Mouse (Mus musculus) embryonic facial prominence, embryonic 14.5 days (tissue): Measurements from ENCODE around the gene 4430402I18Rik. TPM values are rescaled to one million over a fixed set of nuclear protein-coding genes. Genes with fewer than 3 reads are reported as not detected.
A peak's percentile ranks its signal among the peaks of the same experiment; 100 is the strongest.

Experiments used
- ATAC-seq: fragments of 200-750 bp; cut with Nextera tagmentation; 2 replicates; pipeline ENCODE4 v1.8.0; 2017; ENCODE audit warnings: low read depth, moderate number of reproducible peaks, moderate TSS enrichment
- DNase-seq: peaks from one replicate; pipeline ENCODE4 v3.0.0-alpha.2; 2015; ENCODE audit warnings: low spot score
- H3K27ac ChIP-seq: fragments of 300-500 bp; sonication (generic); replicated peaks from 2 replicates; pipeline ENCODE4 v1.5.1; 2014; ENCODE audit warnings: low read depth, mild to moderate bottlenecking, low read length, moderate library complexity
- H3K27me3 ChIP-seq: fragments of 300-500 bp; sonication (generic); replicated peaks from 2 replicates; pipeline ENCODE4 v1.6.1; 2014; ENCODE audit warnings: low read length; ENCODE audit not compliant: control insufficient read depth, insufficient read depth
- H3K36me3 ChIP-seq: fragments of 300-500 bp; sonication (generic); 2 replicates; pipeline ENCODE4 v1.6.1; 2014; ENCODE audit warnings: low read length, mixed read lengths; ENCODE audit not compliant: control insufficient read depth, insufficient read depth
- H3K4me1 ChIP-seq: fragments of 300-500 bp; sonication (generic); 2 replicates; pipeline ENCODE4 v1.6.1; 2014; ENCODE audit warnings: antibody characterized with exemption, low read length; ENCODE audit not compliant: control insufficient read depth, insufficient read depth
- H3K4me2 ChIP-seq: fragments of 300-500 bp; sonication (generic); 2 replicates; pipeline ENCODE4 v1.6.1; 2014; ENCODE audit warnings: low read depth, mild to moderate bottlenecking, low read length, moderate library complexity, mixed read lengths
- H3K4me3 ChIP-seq: fragments of 300-500 bp; sonication (generic); 2 replicates; pipeline ENCODE4 v1.5.1; 2014; ENCODE audit warnings: low read depth, mild to moderate bottlenecking, low read length
- H3K9ac ChIP-seq: fragments of 300-500 bp; sonication (generic); 2 replicates; pipeline ENCODE4 v1.6.1; 2014; ENCODE audit warnings: low read depth, mild to moderate bottlenecking, low read length, moderate library complexity, mixed read lengths
- H3K9me3 ChIP-seq: fragments of 300-500 bp; sonication (generic); 2 replicates; pipeline ENCODE4 v1.6.1; 2016; ENCODE audit warnings: low read length; ENCODE audit not compliant: control insufficient read depth
- WGBS: fragments of 180-500 bp; shearing (Covaris S2); extraction: QIAGEN DNeasy Blood & Tissue Kit; methylation state at CpG from one replicate; pipeline ENCODE4 v1.1.7; 2014; 5-methylcytosine and 5-hydroxymethylcytosine counted together
- polyA plus RNA-seq: library from polyadenylated mRNA; unstranded; fragments of >200 nt; fragmentation: Nextera tagmentation; extraction: Ambion mirVana; gene quantifications from 2 replicates; pipeline ENCODE4 v1.2.1, GENCODE M21; 2014

4430402I18Rik gene
- polyA plus RNA-seq, 1 experiment from 2014 or later = 1.8 TPM

DNA sequence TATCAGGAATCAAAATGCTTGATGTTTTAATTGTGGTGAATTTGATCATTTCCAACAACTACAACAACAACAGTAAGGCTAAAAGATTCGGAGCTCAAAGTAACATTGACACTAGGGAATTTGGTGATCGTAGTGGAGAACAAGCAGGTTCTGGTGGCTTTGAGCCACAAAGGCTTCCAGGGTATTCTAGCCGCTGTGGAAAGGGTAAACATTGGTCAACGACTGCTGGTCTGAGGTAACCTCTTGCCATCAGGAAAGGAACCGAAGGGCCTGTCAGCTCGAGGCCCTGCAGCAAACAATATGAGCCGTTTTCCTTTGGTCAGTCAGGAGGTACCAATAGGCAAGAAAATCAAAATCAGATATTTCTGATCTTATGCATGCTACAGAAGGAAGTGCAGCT lies 15.0 kb upstream of the 4430402I18Rik start:
- WGBS = 79% methylated on average over 7 of the region's 7 CpGs
- Histone ChIP-seq H3K9ac (no peak overlapping the region), H3K9me3 (no peaks in the 10 kb centered on the region), H3K27me3 (no peaks in the 10 kb centered on the region), H3K27ac (no peak overlapping the region), H3K4me1 (no peaks in the 10 kb centered on the region), H3K4me3 (no peak overlapping the region), H3K4me2 (no peak overlapping the region), H3K36me3 (no peaks in the 10 kb centered on the region)
- DNase-seq (no peak), ATAC-seq (no peak)

DNA sequence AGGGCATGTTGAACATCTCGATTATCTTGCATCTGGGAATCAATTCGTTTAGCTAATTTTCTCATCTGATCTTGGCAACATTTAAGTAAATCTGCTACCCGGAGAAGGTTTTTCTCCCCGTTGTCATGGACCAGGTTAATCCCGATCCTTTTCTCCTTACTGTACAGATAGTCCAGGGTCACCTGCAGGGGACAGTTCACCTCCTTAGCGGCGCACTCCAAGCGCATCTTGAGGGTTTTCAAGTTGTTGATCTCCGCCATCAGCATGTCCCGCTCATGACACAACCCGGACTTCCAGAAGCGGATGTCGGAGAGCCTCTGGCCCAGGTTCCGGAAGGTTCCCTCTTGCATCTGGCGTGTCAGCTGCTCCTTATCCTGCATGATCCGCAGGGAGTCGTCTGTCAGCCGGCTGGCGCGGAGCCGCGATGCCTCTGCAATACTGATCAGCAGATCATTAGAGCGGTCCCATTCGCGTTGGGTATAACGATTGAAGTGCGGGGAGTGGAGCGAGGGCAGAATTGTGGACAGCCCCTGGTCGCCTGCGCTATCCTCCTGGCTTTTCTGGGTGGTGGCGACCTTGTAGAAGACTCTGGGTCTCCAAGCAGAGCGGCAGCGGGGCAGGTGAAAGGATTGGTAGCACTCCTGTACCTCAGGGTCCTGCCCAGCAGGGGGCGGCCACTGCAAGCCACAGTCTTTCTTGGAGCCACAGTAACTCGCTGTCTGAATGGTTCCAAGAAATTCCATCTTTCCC lies 7.4 kb upstream of the 4430402I18Rik start:
- H3K9me3 ChIP-seq = no peaks in the 10 kb centered on the region
- no peak overlapping the region for H3K27ac ChIP-seq
- H3K4me2 ChIP-seq = peak overlapping the region; percentile 74
- ATAC-seq (no peak), DNase-seq (peak; percentile 76)
- H3K27me3 ChIP-seq = peaks cover 3% of the 10 kb centered on the region; the same call in 1 of the 2 replicates
- no peaks in the 10 kb centered on the region for H3K4me1 ChIP-seq
- 17% methylated on average over 32 of the region's 35 CpGs for WGBS
- H3K36me3 ChIP-seq = no peaks in the 10 kb centered on the region
- H3K9ac ChIP-seq = peak overlapping the region; percentile 56
- peak overlapping the region; percentile 37 for H3K4me3 ChIP-seq

DNA sequence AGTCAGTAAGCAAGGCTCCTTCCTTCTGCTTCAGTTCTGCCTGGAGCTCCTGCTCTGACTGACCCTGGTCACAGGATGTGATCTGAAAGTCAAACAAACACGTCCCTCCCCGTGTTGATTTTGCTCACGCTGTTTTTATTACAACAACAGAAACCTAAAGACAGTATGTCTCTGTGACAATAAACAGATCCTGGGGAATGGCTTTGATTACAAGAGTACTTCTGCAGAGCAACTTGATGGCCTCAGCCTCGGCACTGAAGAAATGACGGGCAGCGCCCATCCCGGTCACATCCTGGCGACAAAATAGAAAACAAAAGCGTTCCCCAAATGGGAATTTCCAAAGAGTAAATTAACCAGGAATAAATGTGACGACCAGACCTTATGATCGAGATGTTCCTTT lies 2.7 kb upstream of the 4430402I18Rik start:
- H3K9ac ChIP-seq = no peak overlapping the region
- peaks cover 3% of the 10 kb centered on the region; the same call in 1 of the 2 replicates for H3K27me3 ChIP-seq
- no peak overlapping the region for H3K4me3 ChIP-seq
- DNase-seq (no peak), ATAC-seq (no peak)
- 57% methylated on average over 11 of the region's 11 CpGs for WGBS
- no peaks in the 10 kb centered on the region for H3K36me3 ChIP-seq
- H3K4me1 ChIP-seq = peaks cover 8% of the 10 kb centered on the region
- H3K4me2 ChIP-seq = no peak overlapping the region
- no peaks in the 10 kb centered on the region for H3K9me3 ChIP-seq
- no peak overlapping the region for H3K27ac ChIP-seq

DNA sequence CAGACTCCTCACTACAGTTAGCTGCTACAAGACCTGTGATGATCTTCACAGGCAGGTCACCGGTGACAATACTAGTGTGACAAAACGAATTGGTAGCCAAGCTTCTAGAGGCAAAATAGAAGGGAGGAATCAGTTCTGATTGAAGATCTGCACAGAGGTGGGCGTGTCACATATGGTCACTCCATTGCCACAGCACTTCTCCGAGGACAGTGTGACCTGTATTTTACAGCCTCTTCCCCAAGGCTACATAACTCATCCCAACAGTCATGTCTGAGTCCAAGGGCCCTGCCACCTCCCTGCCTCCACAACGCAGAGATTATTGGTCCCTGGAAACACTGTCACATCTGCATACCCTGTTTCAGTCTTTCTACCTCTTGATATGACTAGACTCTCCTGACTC lies 1.6 kb upstream of the 4430402I18Rik start:
- Histone ChIP-seq H3K27me3 (no peaks in the 10 kb centered on the region), H3K4me1 (peaks cover 13% of the 10 kb centered on the region), H3K9me3 (no peaks in the 10 kb centered on the region), H3K4me3 (no peak overlapping the region), H3K4me2 (no peak overlapping the region), H3K36me3 (no peaks in the 10 kb centered on the region), H3K9ac (no peak overlapping the region), H3K27ac (no peak overlapping the region)
- DNase-seq (no peak), ATAC-seq (no peak)
- 87% methylated on average over 5 of the region's 5 CpGs for WGBS

DNA sequence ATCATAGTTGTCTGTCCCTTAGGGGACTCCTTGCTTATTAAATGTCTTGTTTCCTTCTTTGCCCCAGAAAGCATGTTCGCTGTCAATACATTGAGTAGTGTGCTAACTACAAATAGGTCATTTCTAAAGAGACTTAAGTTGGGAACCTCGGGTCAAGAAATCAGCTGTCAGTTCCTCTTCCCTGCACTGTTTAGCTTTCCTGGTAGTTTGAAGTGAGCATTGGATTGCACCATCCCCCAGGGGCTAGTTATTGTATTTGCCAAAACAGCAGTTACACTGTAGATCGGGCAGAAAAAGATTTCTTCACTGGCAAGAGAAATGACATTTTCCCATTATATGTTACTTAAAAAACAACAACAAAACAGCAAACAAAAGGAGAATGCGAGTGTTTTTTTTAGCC lies 578 bp upstream of the 4430402I18Rik start:
- ATAC-seq = no peak
- 58% methylated on average over 4 of the region's 4 CpGs for WGBS

DNA sequence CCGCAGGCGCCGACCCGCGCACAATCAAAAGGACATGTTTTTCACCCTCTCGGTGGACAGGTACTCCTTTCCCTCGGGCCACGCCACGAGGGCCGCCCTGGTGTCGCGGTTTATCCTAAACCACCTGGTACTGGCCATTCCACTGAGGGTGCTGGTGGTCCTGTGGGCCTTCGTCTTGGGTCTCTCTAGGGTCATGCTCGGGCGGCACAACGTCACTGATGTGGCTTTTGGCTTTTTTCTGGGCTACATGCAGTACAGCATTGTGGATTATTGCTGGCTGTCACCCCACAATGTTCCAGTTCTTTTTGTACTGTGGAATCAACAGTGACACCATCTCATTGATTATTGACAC lies 3.1 kb downstream of the 4430402I18Rik start:
- ATAC-seq = 0 out of 2 replicates have a peak, but pooled peaks have one; percentile 5

More for the DNA sequence above, 578 bp upstream of the 4430402I18Rik start:
- DNase-seq = no peak
- Histone ChIP-seq H3K36me3 (no peaks in the 10 kb centered on the region), H3K4me1 (peaks cover 13% of the 10 kb centered on the region), H3K27ac (no peak overlapping the region), H3K4me3 (no peak overlapping the region), H3K27me3 (no peaks in the 10 kb centered on the region), H3K9me3 (no peaks in the 10 kb centered on the region), H3K4me2 (no peak overlapping the region), H3K9ac (no peak overlapping the region)

DNA sequence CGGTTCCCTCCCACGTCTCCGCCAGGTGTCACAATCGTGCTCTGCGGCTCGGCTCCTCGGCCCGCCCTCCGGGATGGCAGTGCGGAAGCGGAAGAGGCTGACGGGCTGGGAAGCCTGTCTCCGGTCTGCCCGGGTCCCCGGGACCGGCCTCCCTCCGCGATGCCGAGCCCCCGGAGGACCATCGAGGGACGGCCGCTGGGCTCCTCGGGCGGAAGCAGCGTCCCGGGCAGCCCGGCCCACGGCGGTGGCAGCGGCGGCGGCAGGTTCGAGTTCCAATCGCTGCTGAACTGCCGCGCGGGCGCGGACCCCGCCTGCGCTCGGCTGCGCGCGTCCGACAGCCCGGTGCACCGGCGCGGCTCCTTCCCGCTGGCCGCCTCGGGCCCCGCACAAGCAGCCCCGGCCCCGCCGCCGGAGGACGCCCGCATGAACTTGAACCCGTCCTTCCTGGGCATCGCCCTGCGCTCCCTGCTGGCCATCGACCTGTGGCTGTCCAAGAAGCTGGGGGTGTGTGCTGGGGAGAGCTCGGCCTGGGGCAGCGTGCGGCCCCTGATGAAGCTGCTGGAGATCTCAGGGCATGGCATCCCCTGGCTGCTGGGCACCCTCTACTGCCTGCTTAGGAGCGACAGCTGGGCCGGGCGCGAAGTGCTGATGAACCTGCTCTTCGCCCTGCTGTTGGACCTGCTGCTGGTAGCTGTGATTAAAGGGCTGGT lies 3.6 kb downstream of the 4430402I18Rik start, which contains the start of gene Plpp6:
Gene Plpp6, plus strand, starts transcription at position 112 of the 710 bp plus-strand sequence.
- peak; percentile 89 for DNase-seq
- Histone ChIP-seq H3K27ac (0 out of 2 replicates have a peak within 1 kb of the TSS, but pooled peaks have one; percentile 10), H3K36me3 (no peaks in the 10 kb centered on the region), H3K27me3 (no peaks in the 10 kb centered on the region), H3K4me3 (peak within 1 kb of the TSS; percentile 83), H3K9me3 (no peaks in the 10 kb centered on the region), H3K4me1 (peaks cover 13% of the 10 kb centered on the region), H3K9ac (peak within 1 kb of the TSS; percentile 85), H3K4me2 (peak within 1 kb of the TSS; percentile 92)
- peak; percentile 92 for ATAC-seq
- WGBS = 1% methylated on average over 34 of the region's 73 CpGs

More for the DNA sequence above, 3.1 kb downstream of the 4430402I18Rik start:
- Histone ChIP-seq H3K4me1 (peaks cover 13% of the 10 kb centered on the region), H3K27ac (no peak overlapping the region), H3K4me2 (peak overlapping the region; percentile 92), H3K4me3 (peak overlapping the region; percentile 83), H3K9ac (peak overlapping the region; percentile 85), H3K27me3 (no peaks in the 10 kb centered on the region), H3K36me3 (no peaks in the 10 kb centered on the region), H3K9me3 (no peaks in the 10 kb centered on the region)
- WGBS = 7% methylated on average over 13 of the region's 16 CpGs
- no peak for DNase-seq

DNA sequence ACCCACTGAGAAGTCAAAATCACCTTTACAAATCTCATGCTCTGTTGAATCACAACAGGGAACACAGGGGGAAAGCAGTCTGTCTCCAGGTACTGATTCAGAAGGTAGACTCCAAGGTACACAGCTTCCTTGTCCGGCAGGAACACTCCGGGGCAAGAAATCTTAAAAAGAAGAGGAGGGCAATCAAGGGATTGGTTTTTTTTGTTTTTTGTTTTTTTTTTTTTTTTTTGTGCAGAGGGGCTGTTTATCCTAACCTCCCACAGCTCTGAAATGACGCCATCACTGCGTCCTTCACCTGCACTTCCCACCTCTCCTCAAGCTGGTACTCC lies 4.1 kb downstream of the 4430402I18Rik start:
- Histone ChIP-seq H3K4me3 (peak overlapping the region; percentile 83), H3K27me3 (no peaks in the 10 kb centered on the region), H3K4me1 (peaks cover 13% of the 10 kb centered on the region), H3K4me2 (peak overlapping the region; percentile 92), H3K9ac (peak overlapping the region; percentile 85), H3K9me3 (no peaks in the 10 kb centered on the region), H3K27ac (no peak overlapping the region), H3K36me3 (no peaks in the 10 kb centered on the region)
- ATAC-seq = no peak
- no peak for DNase-seq
- 0% methylated on average over 4 of the region's 4 CpGs for WGBS
